Mouse (Mus musculus): ENCODE results near the gene Tmem38b.

DNA sequence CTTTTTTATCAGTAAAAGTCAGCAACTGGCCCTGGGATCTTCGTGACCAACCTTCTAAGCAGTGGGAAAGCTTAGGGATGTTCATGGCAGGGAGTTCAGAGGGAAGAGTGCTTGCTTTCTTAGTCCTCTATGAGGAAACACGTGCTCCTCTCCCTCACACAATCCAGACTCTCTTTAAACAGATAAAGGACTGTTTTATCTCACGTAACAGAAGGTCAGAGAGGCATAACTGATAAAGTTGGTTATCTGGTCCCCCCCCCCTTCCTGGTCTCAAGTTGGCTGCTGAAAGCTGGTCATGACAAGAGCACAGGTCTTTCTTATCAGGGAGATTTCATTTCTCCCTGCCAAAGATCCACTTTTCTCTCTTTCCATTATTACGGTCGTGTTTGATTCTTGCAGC is 7.5 kb upstream of the Tmem38b start:
- TF ChIP-seq POLR2A (IDR thresholded peaks at IDR 0.05; ENCODE audit: borderline replicate concordance, insufficient read depth, low read length) (no peak), CTCF (IDR thresholded peaks at IDR 0.05; ENCODE audit: borderline replicate concordance, insufficient read depth, low read depth, low read length) (no peak)
